Mouse (Mus musculus) ES-Bruce4 (cell line): ENCODE results near the gene Rel.
"Not testable (repeated sequence)": the region's sequence is repeated elsewhere in the genome, so short reads cannot be mapped to it uniquely, and the experiment has no call there.

Experiments used
- CTCF ChIP-seq: IDR thresholded peaks from one replicate; pipeline ENCODE4 v1.8.1; 2011; ENCODE audit warnings: low read depth, low read length
- EP300 ChIP-seq: IDR thresholded peaks from 2 replicates; pipeline ENCODE4 v1.6.1; 2011; ENCODE audit warnings: low read depth, low read length; ENCODE audit not compliant: insufficient read depth
- POLR2A ChIP-seq: IDR thresholded peaks from one replicate; pipeline ENCODE4 v1.8.1; 2011; ENCODE audit warnings: low read length; ENCODE audit not compliant: insufficient read depth

DNA sequence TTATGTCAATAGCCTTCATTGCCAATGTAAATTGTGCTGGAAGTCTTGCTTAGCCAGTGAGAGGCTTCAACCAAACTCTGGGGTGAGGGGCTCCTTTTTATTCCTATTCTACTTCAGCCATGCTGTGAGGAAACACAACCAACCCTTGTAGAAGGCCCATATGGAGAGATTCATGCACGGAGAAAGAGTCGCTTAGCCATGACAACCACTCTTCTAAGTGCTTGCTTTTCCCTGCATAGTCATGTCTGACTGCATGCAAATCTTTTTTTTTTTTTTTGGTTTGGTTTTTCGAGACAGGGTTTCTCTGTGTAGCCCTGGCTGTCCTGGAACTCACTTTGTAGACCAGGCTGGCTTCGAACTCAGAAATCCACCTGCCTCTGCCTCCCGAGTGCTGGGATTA is 12.9 kb upstream of the Rel start:
- TF ChIP-seq CTCF, EP300, POLR2A: not testable (repeated sequence)
